Mouse (Mus musculus): ENCODE data around the gene Olfr1410.

Gene Olfr1410

GRCm38 (mm10) chr1:92605482-92605881 is at the start of gene Olfr1410:
Gene Olfr1410, plus strand, starts transcription at chr1:92605782.
- 0 out of 2 replicates have a peak, but pooled peaks cover 8% of the 10 kb centered on the region for H3K27me3 ChIP-seq (ENCODE audit: insufficient read depth, low read length)
- no peaks in the 10 kb centered on the region for H3K9me3 ChIP-seq (ENCODE audit: low read length)
- no peak for TF ChIP-seq NANOG (IDR thresholded peaks at IDR 0.05; ENCODE audit: borderline replicate concordance, low read length)
- no peak for TF ChIP-seq POU5F1 (IDR thresholded peaks at IDR 0.05; ENCODE audit: borderline replicate concordance, low read length)
- TF ChIP-seq CTCF (conservative IDR thresholded peaks at IDR 0.05; ENCODE audit: low read length): no peak
- no peak within 1 kb of the TSS for H3K4me3 ChIP-seq (replicated peaks; ENCODE audit: low read length)
- H3K36me3 ChIP-seq (ENCODE audit: insufficient read depth, low read length): no peaks in the 10 kb centered on the region
- H3K4me1 ChIP-seq (replicated peaks; ENCODE audit: low read depth, low read length): no peaks in the 10 kb centered on the region

GRCm38 (mm10) chr1:92571022-92571421 is 34.6 kb upstream of the Olfr1410 start, which contains the start of gene Olfr1413:
Gene Olfr1413, plus strand, starts transcription at chr1:92571322.
- Histone ChIP-seq H3K4me1 (replicated peaks; ENCODE audit: low read depth, low read length) (no peaks in the 10 kb centered on the region), H3K9me3 (ENCODE audit: low read length) (no peaks in the 10 kb centered on the region), H3K27me3 (ENCODE audit: insufficient read depth, low read length) (no peaks in the 10 kb centered on the region), H3K36me3 (ENCODE audit: insufficient read depth, low read length) (no peaks in the 10 kb centered on the region), H3K4me3 (replicated peaks; ENCODE audit: low read length) (no peak within 1 kb of the TSS)
- TF ChIP-seq POU5F1 (IDR thresholded peaks at IDR 0.05; ENCODE audit: borderline replicate concordance, low read length): no peak
- TF ChIP-seq NANOG (IDR thresholded peaks at IDR 0.05; ENCODE audit: borderline replicate concordance, low read length): no peak
- TF ChIP-seq CTCF (conservative IDR thresholded peaks at IDR 0.05; ENCODE audit: low read length): no peak

- Histone ChIP-seq H3K36me3 (ENCODE audit: insufficient read depth, low read length) (no peaks in the 10 kb centered on the region), H3K4me1 (replicated peaks; ENCODE audit: low read depth, low read length) (no peaks in the 10 kb centered on the region), H3K9me3 (ENCODE audit: low read length) (peaks cover 11% of the 10 kb centered on the region), H3K4me3 (replicated peaks; ENCODE audit: low read length) (no peak within 1 kb of the TSS), H3K27me3 (ENCODE audit: insufficient read depth, low read length) (no peaks in the 10 kb centered on the region)
- no peak for TF ChIP-seq NANOG (IDR thresholded peaks at IDR 0.05; ENCODE audit: borderline replicate concordance, low read length)
- TF ChIP-seq POU5F1 (IDR thresholded peaks at IDR 0.05; ENCODE audit: borderline replicate concordance, low read length): no peak
- TF ChIP-seq CTCF (conservative IDR thresholded peaks at IDR 0.05; ENCODE audit: low read length): no peak
Measured at GRCm38 (mm10) chr1:92585479-92585878, 20.1 kb upstream of the Olfr1410 start, which contains the start of gene Olfr1412. Gene Olfr1412, plus strand, starts transcription at chr1:92585779.

- no peaks in the 10 kb centered on the region for H3K4me1 ChIP-seq (replicated peaks; ENCODE audit: low read depth, low read length)
- no peaks in the 10 kb centered on the region for H3K9me3 ChIP-seq (ENCODE audit: low read length)
- H3K36me3 ChIP-seq (ENCODE audit: insufficient read depth, low read length): no peaks in the 10 kb centered on the region
- TF ChIP-seq NANOG (IDR thresholded peaks at IDR 0.05; ENCODE audit: borderline replicate concordance, low read length) (no peak), CTCF (conservative IDR thresholded peaks at IDR 0.05; ENCODE audit: low read length) (no peak)
- no peaks in the 10 kb centered on the region for H3K27me3 ChIP-seq (ENCODE audit: insufficient read depth, low read length)
- H3K4me3 ChIP-seq (replicated peaks; ENCODE audit: low read length): no peak within 1 kb of the TSS
Measured at GRCm38 (mm10) chr1:92594111-92594510, 11.5 kb upstream of the Olfr1410 start, which contains the start of gene Olfr1411. Gene Olfr1411, plus strand, starts transcription at chr1:92594411.

- TF ChIP-seq CTCF (conservative IDR thresholded peaks at IDR 0.05; ENCODE audit: low read length) (no peak), NANOG (IDR thresholded peaks at IDR 0.05; ENCODE audit: borderline replicate concordance, low read length) (no peak), POU5F1 (IDR thresholded peaks at IDR 0.05; ENCODE audit: borderline replicate concordance, low read length) (no peak)
- Histone ChIP-seq H3K27me3 (ENCODE audit: insufficient read depth, low read length) (no peaks in the 10 kb centered on the region), H3K4me3 (replicated peaks; ENCODE audit: low read length) (no peak overlapping the region), H3K9me3 (ENCODE audit: low read length) (no peaks in the 10 kb centered on the region), H3K4me1 (replicated peaks; ENCODE audit: low read depth, low read length) (no peaks in the 10 kb centered on the region), H3K36me3 (ENCODE audit: insufficient read depth, low read length) (no peaks in the 10 kb centered on the region)
Measured at GRCm38 (mm10) chr1:92596019-92596418, 9.6 kb upstream of the Olfr1410 start.

- H3K9me3 ChIP-seq (ENCODE audit: low read length): no peaks in the 10 kb centered on the region
- TF ChIP-seq NANOG (IDR thresholded peaks at IDR 0.05; ENCODE audit: borderline replicate concordance, low read length) (no peak), POU5F1 (IDR thresholded peaks at IDR 0.05; ENCODE audit: borderline replicate concordance, low read length) (no peak), CTCF (conservative IDR thresholded peaks at IDR 0.05; ENCODE audit: low read length) (no peak)
- H3K4me3 ChIP-seq (replicated peaks; ENCODE audit: low read length): no peak overlapping the region
- H3K36me3 ChIP-seq (ENCODE audit: insufficient read depth, low read length): no peaks in the 10 kb centered on the region
- peaks cover 17% of the 10 kb centered on the region; the same call in 1 of the 2 replicates for H3K27me3 ChIP-seq (ENCODE audit: insufficient read depth, low read length)
- H3K4me1 ChIP-seq (replicated peaks; ENCODE audit: low read depth, low read length): no peaks in the 10 kb centered on the region
Measured at GRCm38 (mm10) chr1:92607711-92608110, 2.1 kb downstream of the Olfr1410 start.

- Histone ChIP-seq H3K27me3 (ENCODE audit: insufficient read depth, low read length) (peaks cover 17% of the 10 kb centered on the region; the same call in 1 of the 2 replicates), H3K4me3 (replicated peaks; ENCODE audit: low read length) (no peak overlapping the region), H3K4me1 (replicated peaks; ENCODE audit: low read depth, low read length) (no peaks in the 10 kb centered on the region), H3K9me3 (ENCODE audit: low read length) (no peaks in the 10 kb centered on the region), H3K36me3 (ENCODE audit: insufficient read depth, low read length) (no peaks in the 10 kb centered on the region)
- TF ChIP-seq CTCF (conservative IDR thresholded peaks at IDR 0.05; ENCODE audit: low read length): peak; percentile 71
- TF ChIP-seq POU5F1 (IDR thresholded peaks at IDR 0.05; ENCODE audit: borderline replicate concordance, low read length): no peak
- no peak for TF ChIP-seq NANOG (IDR thresholded peaks at IDR 0.05; ENCODE audit: borderline replicate concordance, low read length)
Measured at GRCm38 (mm10) chr1:92611008-92611407, 5.4 kb downstream of the Olfr1410 start.

GRCm38 (mm10) chr1:92613175-92613574 is 7.6 kb downstream of the Olfr1410 start:
- no peak for TF ChIP-seq CTCF (conservative IDR thresholded peaks at IDR 0.05; ENCODE audit: low read length)
- no peak for TF ChIP-seq POU5F1 (IDR thresholded peaks at IDR 0.05; ENCODE audit: borderline replicate concordance, low read length)
- no peak for TF ChIP-seq NANOG (IDR thresholded peaks at IDR 0.05; ENCODE audit: borderline replicate concordance, low read length)
- Histone ChIP-seq H3K4me1 (replicated peaks; ENCODE audit: low read depth, low read length) (no peaks in the 10 kb centered on the region), H3K36me3 (ENCODE audit: insufficient read depth, low read length) (no peaks in the 10 kb centered on the region), H3K4me3 (replicated peaks; ENCODE audit: low read length) (no peak overlapping the region), H3K27me3 (ENCODE audit: insufficient read depth, low read length) (peaks cover 21% of the 10 kb centered on the region; the same call in 1 of the 2 replicates), H3K9me3 (ENCODE audit: low read length) (no peaks in the 10 kb centered on the region)

- Histone ChIP-seq H3K36me3 (ENCODE audit: insufficient read depth, low read length) (no peaks in the 10 kb centered on the region), H3K4me1 (replicated peaks; ENCODE audit: low read depth, low read length) (no peaks in the 10 kb centered on the region), H3K4me3 (replicated peaks; ENCODE audit: low read length) (no peak overlapping the region), H3K9me3 (ENCODE audit: low read length) (no peaks in the 10 kb centered on the region), H3K27me3 (ENCODE audit: insufficient read depth, low read length) (peaks cover 26% of the 10 kb centered on the region)
- TF ChIP-seq CTCF (conservative IDR thresholded peaks at IDR 0.05; ENCODE audit: low read length) (peak; percentile 35; the same call in 1 of the 2 replicates), POU5F1 (IDR thresholded peaks at IDR 0.05; ENCODE audit: borderline replicate concordance, low read length) (no peak)
Measured at GRCm38 (mm10) chr1:92614516-92614915, 8.9 kb downstream of the Olfr1410 start.
